Mouse (Mus musculus) erythroblast, embryonic 14.5 days (primary cell): Measurements from ENCODE around the gene Epb41l1. TPM values are rescaled to one million over a fixed set of nuclear protein-coding genes. Genes with fewer than 3 reads are reported as not detected.

ENCODE experiments used
- H3K27me3 ChIP-seq: 2 replicates; pipeline ENCODE4 v1.6.1; 2012; ENCODE audit warnings: inconsistent platforms; ENCODE audit not compliant: control insufficient read depth
- H3K36me3 ChIP-seq: 2 replicates; pipeline ENCODE4 v1.6.1; 2012; ENCODE audit warnings: mild to moderate bottlenecking, inconsistent platforms; ENCODE audit not compliant: control insufficient read depth
- H3K4me1 ChIP-seq: 2 replicates; pipeline ENCODE4 v1.6.1; 2012; ENCODE audit warnings: inconsistent platforms; ENCODE audit not compliant: control insufficient read depth
- H3K4me3 ChIP-seq: replicated peaks from 2 replicates; pipeline ENCODE3; 2012; ENCODE audit warnings: moderate library complexity, mild to moderate bottlenecking, inconsistent platforms
- H3K9me3 ChIP-seq: 2 replicates; pipeline ENCODE4 v1.6.1; 2012; ENCODE audit warnings: low read length, inconsistent platforms, mixed read lengths; ENCODE audit not compliant: control insufficient read depth
- GATA1 ChIP-seq: IDR thresholded peaks from 2 replicates; pipeline ENCODE4 v1.6.1; 2012; ENCODE audit warnings: low read length, inconsistent platforms, mixed read lengths
- TAL1 ChIP-seq: IDR thresholded peaks from 3 replicates; pipeline ENCODE4 v1.6.1; 2012; ENCODE audit warnings: low read length, inconsistent platforms, mixed read lengths
- polyA plus RNA-seq: library from polyadenylated mRNA; stranded (reverse); fragments of >175 nt; gene quantifications from 2 replicates; pipeline ENCODE4 v1.2.3, GENCODE M21; 2012

Epb41l1 gene
- polyA plus RNA-seq, 1 experiment, result 0.39 TPM

- no peaks in the 10 kb centered on the region for H3K36me3 ChIP-seq
- TF ChIP-seq GATA1 (no peak), TAL1 (no peak)
- no peaks in the 10 kb centered on the region for H3K4me1 ChIP-seq
- H3K9me3 ChIP-seq, result no peaks in the 10 kb centered on the region
- H3K4me3 ChIP-seq, result no peak overlapping the region
- H3K27me3 ChIP-seq, result peaks cover 4% of the 10 kb centered on the region; the same call in 1 of the 2 replicates
These were observed 43.7 kb downstream of the Epb41l1 start for GRCm38 (mm10) chr2:156464416-156464815.

- H3K4me3 ChIP-seq, result no peak overlapping the region
- TF ChIP-seq GATA1 (no peak), TAL1 (no peak)
- H3K4me1 ChIP-seq, result no peaks in the 10 kb centered on the region
- no peaks in the 10 kb centered on the region for H3K27me3 ChIP-seq
- H3K36me3 ChIP-seq, result no peaks in the 10 kb centered on the region
- H3K9me3 ChIP-seq, result no peaks in the 10 kb centered on the region
These were observed 46.8 kb downstream of the Epb41l1 start for GRCm38 (mm10) chr2:156467538-156467937.

- no peak for TF ChIP-seq TAL1
- TF ChIP-seq GATA1, result no peak
- H3K4me3 ChIP-seq, result no peak overlapping the region
- H3K36me3 ChIP-seq, result no peaks in the 10 kb centered on the region
- H3K4me1 ChIP-seq, result peaks cover 2% of the 10 kb centered on the region; the same call in 1 of the 2 replicates
- H3K9me3 ChIP-seq, result no peaks in the 10 kb centered on the region
- peaks cover 9% of the 10 kb centered on the region for H3K27me3 ChIP-seq
These were observed 48.2 kb downstream of the Epb41l1 start for GRCm38 (mm10) chr2:156468890-156469289.

- H3K27me3 ChIP-seq, result peaks cover 15% of the 10 kb centered on the region
- peaks cover 6% of the 10 kb centered on the region; the same call in 1 of the 2 replicates for H3K4me1 ChIP-seq
- no peak for TF ChIP-seq TAL1
- TF ChIP-seq GATA1, result no peak
- H3K4me3 ChIP-seq, result no peak overlapping the region
- H3K36me3 ChIP-seq, result no peaks in the 10 kb centered on the region
- H3K9me3 ChIP-seq, result no peaks in the 10 kb centered on the region
These were observed 48.8 kb downstream of the Epb41l1 start for GRCm38 (mm10) chr2:156469508-156469907.

- no peak for TF ChIP-seq GATA1
- Histone ChIP-seq H3K9me3 (no peaks in the 10 kb centered on the region), H3K4me1 (peaks cover 19% of the 10 kb centered on the region), H3K36me3 (no peaks in the 10 kb centered on the region), H3K27me3 (peaks cover 29% of the 10 kb centered on the region), H3K4me3 (no peak overlapping the region)
These were observed 50.2 kb downstream of the Epb41l1 start for GRCm38 (mm10) chr2:156470938-156471337.

GRCm38 (mm10) chr2:156472336-156472735 lies 51.6 kb downstream of the Epb41l1 start:
- Histone ChIP-seq H3K27me3 (peaks cover 43% of the 10 kb centered on the region), H3K4me1 (peaks cover 22% of the 10 kb centered on the region), H3K4me3 (no peak overlapping the region), H3K36me3 (no peaks in the 10 kb centered on the region), H3K9me3 (no peaks in the 10 kb centered on the region)
- TF ChIP-seq GATA1 (no peak), TAL1 (no peak)

GRCm38 (mm10) chr2:156473696-156474095 lies 53.0 kb downstream of the Epb41l1 start:
- no peaks in the 10 kb centered on the region for H3K9me3 ChIP-seq
- peaks cover 26% of the 10 kb centered on the region for H3K4me1 ChIP-seq
- TF ChIP-seq GATA1 (no peak), TAL1 (no peak)
- no peaks in the 10 kb centered on the region for H3K36me3 ChIP-seq
- no peak overlapping the region for H3K4me3 ChIP-seq
- peaks cover 57% of the 10 kb centered on the region for H3K27me3 ChIP-seq

GRCm38 (mm10) chr2:156474111-156474510 lies 53.4 kb downstream of the Epb41l1 start:
- Histone ChIP-seq H3K4me1 (peaks cover 26% of the 10 kb centered on the region), H3K4me3 (no peak overlapping the region), H3K36me3 (no peaks in the 10 kb centered on the region), H3K27me3 (peaks cover 59% of the 10 kb centered on the region), H3K9me3 (no peaks in the 10 kb centered on the region)
- no peak for TF ChIP-seq GATA1
- TF ChIP-seq TAL1, result no peak

- no peak for TF ChIP-seq TAL1
- TF ChIP-seq GATA1, result no peak
- Histone ChIP-seq H3K36me3 (no peaks in the 10 kb centered on the region), H3K4me3 (peak overlapping the region; percentile 59), H3K27me3 (peaks cover 64% of the 10 kb centered on the region), H3K4me1 (peaks cover 26% of the 10 kb centered on the region), H3K9me3 (no peaks in the 10 kb centered on the region)
These were observed 54.2 kb downstream of the Epb41l1 start for GRCm38 (mm10) chr2:156474891-156475284.
